Mouse (Mus musculus) bone marrow macrophage, adult 2 months (primary cell): ENCODE results near the gene Zscan4-ps3. TPM values are rescaled to one million over a fixed set of nuclear protein-coding genes. Genes with fewer than 3 reads are reported as not detected.
"Not testable (repeated sequence)": the region's sequence is repeated elsewhere in the genome, so short reads cannot be mapped to it uniquely, and the experiment has no call there.

Experiments
- H3K27ac ChIP-seq: 2 replicates; pipeline ENCODE4 v1.5.1; 2012; ENCODE audit warnings: low read depth, low read length; ENCODE audit not compliant: insufficient read depth
- H3K4me1 ChIP-seq: 2 replicates; pipeline ENCODE4 v1.6.1; 2012; ENCODE audit warnings: low read length; ENCODE audit not compliant: control insufficient read depth, insufficient read depth
- H3K4me3 ChIP-seq: 2 replicates; pipeline ENCODE4 v1.5.1; 2012; ENCODE audit warnings: mild to moderate bottlenecking, low read length, moderate library complexity; ENCODE audit not compliant: insufficient read depth
- polyA plus RNA-seq: library from polyadenylated mRNA; stranded (reverse); fragments of >200 nt; gene quantifications from 2 replicates; pipeline ENCODE4 v1.2.4, GENCODE M21; 2012; ENCODE audit not compliant: missing spikeins, insufficient read depth, insufficient read length

The Zscan4-ps3 gene
- polyA plus RNA-seq = not detected in 2 replicates

- not testable (repeated sequence) for H3K4me3 ChIP-seq
These were observed at the start of gene Zscan4-ps3 for GRCm38 (mm10) chr7:11609008-11609407. Gene Zscan4-ps3 (plus strand): TSS chr7:11609308.

DNA sequence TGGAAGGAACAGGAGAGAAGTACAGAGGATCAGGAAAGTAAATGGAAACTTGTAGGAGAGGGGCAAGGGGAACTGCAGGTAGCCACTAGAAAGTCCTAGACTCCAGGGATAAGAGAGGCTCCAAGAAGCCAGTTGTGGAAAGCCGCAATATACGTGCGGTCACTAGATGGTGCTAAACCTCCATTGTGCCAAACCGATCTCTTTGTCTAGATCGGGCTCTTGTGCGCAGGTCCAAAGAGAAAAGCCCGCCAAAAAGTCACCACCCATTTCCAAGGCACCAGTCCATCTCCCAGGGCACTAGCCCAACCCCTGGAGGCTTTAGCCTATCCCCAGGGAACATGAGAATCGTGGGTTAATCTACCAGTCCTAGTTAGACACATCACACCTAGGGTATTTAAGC, 8.0 kb downstream of the Zscan4-ps3 start:
- not testable (repeated sequence) for H3K4me1 ChIP-seq, H3K4me3 ChIP-seq, H3K27ac ChIP-seq

More at GRCm38 (mm10) chr7:11609008-11609407, at the start of gene Zscan4-ps3:
- not testable (repeated sequence) for H3K4me1 ChIP-seq, H3K27ac ChIP-seq

Other genes with a start within 250 kb of the Zscan4-ps3 start
- not detected in 2 replicates for gene Zscan4f, start 211.4 kb upstream of the Zscan4-ps3 start, polyA plus RNA-seq
- gene Zscan4-ps2, start 95.0 kb upstream of the Zscan4-ps3 start, polyA plus RNA-seq = not detected in 2 replicates
- 0.12 TPM in 1 of 2 replicates, not detected in the other for gene Vmn1r72, start 70.8 kb downstream of the Zscan4-ps3 start, polyA plus RNA-seq
- gene Vmn1r73, start 121.0 kb downstream of the Zscan4-ps3 start, polyA plus RNA-seq = not detected in 2 replicates
- not detected in 2 replicates for gene Vmn1r74, start 224.7 kb downstream of the Zscan4-ps3 start, polyA plus RNA-seq